Mouse (Mus musculus) Patski (cell line): ENCODE results near the gene Calm1. TPM values are rescaled to one million over a fixed set of nuclear protein-coding genes. Genes with fewer than 3 reads are reported as not detected.

Experiments
- ATAC-seq: fragments of 100-300 bp; one replicate; pipeline ENCODE4 v1.8.0; 2021
- CTCF ChIA-PET: fragments of 350-600 bp; sonication (Branson Sonifier 250); formaldehyde crosslinking; loops from one replicate; lab custom pipeline; 2022; ENCODE audit warnings: inconsistent platforms; lab: Charles Lee
- POLR2A ChIA-PET: fragments of 350-600 bp; sonication (Branson Sonifier 250); formaldehyde crosslinking; loops from one replicate; lab custom pipeline; 2022; ENCODE audit warnings: antibody characterized with exemption, inconsistent platforms; lab: Charles Lee
- DNase-seq: peaks from one replicate; pipeline ENCODE4 v3.0.0-alpha.2; 2011; ENCODE audit warnings: low read depth, low spot score
- H3K27me3 ChIP-seq: fragments of 371-371 bp; one replicate; pipeline ENCODE4 v1.5.1; 2021
- CTCF ChIP-seq: fragments of 100-300 bp; IDR thresholded peaks from one replicate; pipeline ENCODE4 v1.5.1; 2021
- in situ Hi-C: fragments of 300-500 bp; cut with MboI; formaldehyde crosslinking; loops from 3 replicates; pipeline ENCODE4 v1.11.1; 2018; ENCODE audit warnings: low pct_unique_long_range_greater_than_20kb, mixed read lengths
- polyA plus RNA-seq: library from polyadenylated mRNA; unstranded; gene quantifications from one replicate; pipeline ENCODE4 v1.2.3, GENCODE M21; 2021

Calm1 gene
- polyA plus RNA-seq, 1 experiment from 2014 or later, result 442 TPM

GRCm38 (mm10) chr12:100187756-100188430 is 11.3 kb upstream of the Calm1 start:
- no peak for ATAC-seq
- POLR2A ChIA-PET, result interaction anchor here (1.0 to 2.8 kb wide), 3 partner anchors 11 to 20 kb away, joined by 3 to 10 read pairs (median 4); partner anchors contain the start of gene Calm1
- TF ChIP-seq CTCF, result no peak
- H3K27me3 ChIP-seq, result peaks cover 4% of the 10 kb centered on the region
- CTCF ChIA-PET, result no interaction called here
- in situ Hi-C loops, result no loop called here
- no peak for DNase-seq

- DNase-seq (no peak), ATAC-seq (no peak)
- POLR2A ChIA-PET, result no interaction called here
- CTCF ChIA-PET, result interaction anchor here (2.1 to 2.3 kb wide), 2 partner anchors 11 to 59 kb away, joined by 6 to 9 read pairs; no protein-coding TSS in a partner anchor
- no peak for TF ChIP-seq CTCF
- peaks cover 4% of the 10 kb centered on the region for H3K27me3 ChIP-seq
- in situ Hi-C loops, result no loop called here
Measured at GRCm38 (mm10) chr12:100190802-100191201, 8.4 kb upstream of the Calm1 start.

DNA sequence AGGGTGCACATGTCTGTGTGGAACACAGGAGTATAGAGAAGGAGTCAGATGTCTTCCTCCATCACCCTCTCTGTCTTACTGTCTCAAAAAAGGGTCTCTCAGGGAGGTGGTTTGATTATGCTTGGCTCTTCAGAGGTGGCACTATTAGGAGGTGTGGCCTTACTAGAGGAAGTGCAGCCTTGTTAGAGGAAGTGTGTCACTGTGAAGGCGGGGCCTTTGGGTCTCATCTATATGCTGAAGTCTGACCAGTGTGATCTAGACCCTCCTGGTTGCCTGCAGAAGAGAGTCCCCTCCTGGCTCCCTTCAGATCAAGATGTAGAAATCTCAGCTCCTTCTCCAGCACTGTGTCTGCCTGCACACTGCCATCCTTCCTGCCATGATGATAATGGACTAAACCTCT is 5.1 kb upstream of the Calm1 start:
- peaks cover 4% of the 10 kb centered on the region for H3K27me3 ChIP-seq
- no peak for DNase-seq
- CTCF ChIA-PET, result interaction anchor here (0.7 kb wide), 1 partner anchor 250 kb away, joined by 3 read pairs; no protein-coding TSS in a partner anchor
- POLR2A ChIA-PET, result no interaction called here
- ATAC-seq, result no peak
- in situ Hi-C loops, result no loop called here
- TF ChIP-seq CTCF, result no peak

DNA sequence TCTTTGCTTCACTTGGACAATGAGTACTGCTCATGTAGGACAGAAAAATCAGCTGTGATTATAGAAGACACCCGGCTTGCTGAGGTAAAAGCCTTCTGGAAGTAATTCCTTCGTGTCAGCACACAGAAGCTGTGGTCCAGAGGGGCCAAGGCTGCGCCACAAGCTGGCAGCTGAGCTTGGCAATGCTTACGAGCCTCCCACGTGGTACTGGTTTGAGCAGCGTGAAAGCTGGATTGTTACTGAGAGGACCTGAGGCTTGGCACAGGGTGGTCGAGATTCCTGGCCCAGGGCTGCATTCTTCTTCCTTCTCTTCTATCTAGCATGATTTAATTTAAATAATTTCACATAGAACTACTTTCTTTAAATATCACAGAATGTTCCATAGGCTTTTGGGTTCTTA is 2.4 kb upstream of the Calm1 start:
- in situ Hi-C loops, result no loop called here
- DNase-seq (no peak), ATAC-seq (no peak)
- H3K27me3 ChIP-seq, result peaks cover 4% of the 10 kb centered on the region
- ChIA-PET POLR2A (no interaction called here), CTCF (no interaction called here)
- TF ChIP-seq CTCF, result no peak

DNA sequence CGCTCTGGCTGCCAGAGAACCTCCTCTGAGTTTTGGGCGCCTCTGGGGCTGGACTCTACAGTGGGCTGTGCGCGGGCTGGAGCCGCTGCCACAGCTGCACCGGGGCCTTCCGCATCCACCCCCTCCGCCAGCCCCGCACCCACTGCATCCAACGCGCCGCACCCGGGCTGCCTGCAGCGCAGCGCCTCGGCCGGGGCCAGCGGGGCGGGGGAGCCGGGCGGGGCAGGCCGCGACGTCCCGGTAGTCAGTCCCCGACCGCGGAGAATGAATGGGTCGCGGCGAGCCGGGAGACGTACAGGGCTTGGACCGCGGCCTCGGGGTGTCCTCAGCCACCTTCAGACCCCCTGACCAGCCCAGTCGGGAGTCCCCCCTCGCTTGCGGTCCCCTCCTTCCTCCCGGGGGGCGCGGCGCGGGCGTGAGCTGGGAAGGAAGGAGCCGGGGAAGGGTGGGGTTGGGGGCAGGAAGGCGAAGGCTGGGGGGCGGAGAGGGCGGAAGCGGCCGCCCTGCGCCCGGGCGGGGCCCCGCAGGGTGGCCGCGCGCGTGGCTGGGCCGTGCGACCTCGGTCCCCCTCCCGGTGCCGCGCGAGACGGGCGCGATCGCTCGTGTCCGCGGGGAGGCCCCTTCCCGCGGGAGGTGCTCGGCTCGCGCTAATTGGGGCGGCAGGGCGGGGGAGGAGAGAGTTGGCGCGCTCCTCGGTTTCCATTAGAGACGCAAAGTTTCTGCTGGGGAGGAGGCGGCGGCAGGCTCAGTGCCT is 833 bp downstream of the Calm1 start:
- TF ChIP-seq CTCF, result no peak
- ChIA-PET POLR2A (interaction anchor here (1.7 kb wide), 1 partner anchor 12 kb away, joined by 10 read pairs; no protein-coding TSS in a partner anchor), CTCF (interaction anchor here (1.5 to 2.3 kb wide), 4 partner anchors 8 to 255 kb away, joined by 5 to 11 read pairs (median 8); no protein-coding TSS in a partner anchor)
- in situ Hi-C loops, result loop anchor here (5.0 to 10.0 kb wide), 2 partner anchors 132 to 225 kb away; no protein-coding TSS in a partner anchor
- no peak for DNase-seq
- no peaks in the 10 kb centered on the region for H3K27me3 ChIP-seq
- ATAC-seq, result peak; percentile 64

GRCm38 (mm10) chr12:100200645-100201362 is 1.6 kb downstream of the Calm1 start:
- H3K27me3 ChIP-seq, result no peaks in the 10 kb centered on the region
- DNase-seq (no peak), ATAC-seq (peak; percentile 8)
- in situ Hi-C loops, result loop anchor here (5.0 to 10.0 kb wide), 2 partner anchors 131 to 224 kb away; no protein-coding TSS in a partner anchor
- POLR2A ChIA-PET, result interaction anchor here (1.3 kb wide), 1 partner anchor 34 kb away, joined by 4 read pairs; no protein-coding TSS in a partner anchor
- CTCF ChIA-PET, result interaction anchor here (0.7 to 3.5 kb wide), 25 partner anchors 9 to 283 kb away, joined by 3 to 20 read pairs (median 5); no protein-coding TSS in a partner anchor
- no peak for TF ChIP-seq CTCF

GRCm38 (mm10) chr12:100201363-100201711 is 2.1 kb downstream of the Calm1 start:
- CTCF ChIA-PET, result interaction anchor here (0.7 to 3.5 kb wide), 31 partner anchors 9 to 325 kb away, joined by 3 to 20 read pairs (median 4); no protein-coding TSS in a partner anchor
- in situ Hi-C loops, result loop anchor here (5.0 to 10.0 kb wide), 2 partner anchors 131 to 223 kb away; no protein-coding TSS in a partner anchor
- DNase-seq (no peak), ATAC-seq (no peak)
- H3K27me3 ChIP-seq, result no peaks in the 10 kb centered on the region
- POLR2A ChIA-PET, result interaction anchor here (1.0 to 1.3 kb wide), 2 partner anchors 14 to 34 kb away, joined by 4 read pairs; no protein-coding TSS in a partner anchor
- TF ChIP-seq CTCF, result no peak

DNA sequence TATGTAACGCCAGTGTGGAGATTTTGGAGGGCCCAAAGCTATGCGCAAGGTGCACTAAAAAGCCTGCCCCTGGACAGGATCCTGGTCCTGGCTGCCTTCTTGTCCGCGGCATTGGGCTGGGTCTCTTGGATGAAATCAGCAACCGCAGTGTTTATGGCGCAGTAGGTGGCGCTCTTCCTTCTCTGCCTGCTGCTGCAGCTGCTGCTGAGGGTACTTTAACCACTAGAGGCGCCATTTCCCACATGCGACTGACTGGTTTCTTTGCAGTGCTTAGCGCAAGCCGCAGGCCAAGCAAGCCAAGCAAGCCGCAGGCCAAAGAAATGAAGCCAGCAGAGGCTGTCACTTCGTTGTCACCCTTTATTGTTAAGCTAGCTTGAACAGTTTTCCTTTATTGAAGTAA is 2.6 kb downstream of the Calm1 start:
- POLR2A ChIA-PET, result interaction anchor here (1.0 to 1.3 kb wide), 2 partner anchors 15 to 35 kb away, joined by 4 read pairs; no protein-coding TSS in a partner anchor
- in situ Hi-C loops, result loop anchor here (5.0 to 10.0 kb wide), 2 partner anchors 130 to 223 kb away; no protein-coding TSS in a partner anchor
- ATAC-seq (peak; percentile 49), DNase-seq (peak; percentile 84)
- no peaks in the 10 kb centered on the region for H3K27me3 ChIP-seq
- TF ChIP-seq CTCF, result no peak
- CTCF ChIA-PET, result interaction anchor here (0.8 to 3.5 kb wide), 34 partner anchors 8 to 324 kb away, joined by 3 to 20 read pairs (median 4); no protein-coding TSS in a partner anchor

- no peak for DNase-seq
- POLR2A ChIA-PET, result no interaction called here
- TF ChIP-seq CTCF, result no peak
- CTCF ChIA-PET, result interaction anchor here (3.3 to 3.5 kb wide), 2 partner anchors 126 to 134 kb away, joined by 17 to 20 read pairs; no protein-coding TSS in a partner anchor
- in situ Hi-C loops, result loop anchor here (5.0 to 10.0 kb wide), 2 partner anchors 129 to 221 kb away; no protein-coding TSS in a partner anchor
- ATAC-seq, result no peak
- no peaks in the 10 kb centered on the region for H3K27me3 ChIP-seq
Measured at GRCm38 (mm10) chr12:100203759-100204158, 4.5 kb downstream of the Calm1 start.

DNA sequence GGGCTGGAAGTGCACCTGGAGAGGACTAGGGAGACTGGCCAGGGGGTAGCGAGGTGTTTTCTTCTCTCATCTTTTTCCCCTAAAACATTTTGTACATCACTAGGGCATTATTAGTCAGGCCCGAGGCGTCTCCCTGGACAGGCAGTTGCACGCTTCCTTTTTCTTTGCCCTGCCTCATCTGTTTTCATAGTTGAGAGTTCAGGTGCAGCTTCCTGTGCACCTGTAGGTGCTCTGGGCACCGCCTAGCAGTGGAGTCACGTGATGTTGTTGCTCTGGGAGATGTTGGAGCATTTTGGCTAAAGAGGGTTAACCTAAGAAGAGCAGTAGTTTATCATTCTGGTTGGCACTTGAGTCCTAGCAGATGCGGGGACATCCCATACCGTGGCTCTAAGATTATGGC is 5.9 kb downstream of the Calm1 start:
- DNase-seq, result no peak
- H3K27me3 ChIP-seq, result no peaks in the 10 kb centered on the region
- ChIA-PET POLR2A (no interaction called here), CTCF (no interaction called here)
- TF ChIP-seq CTCF, result no peak
- no peak for ATAC-seq
- in situ Hi-C loops, result loop anchor here (10.0 kb wide), 1 partner anchor 220 kb away; no protein-coding TSS in a partner anchor
